Mouse (Mus musculus) lung, embryonic 14.5 days (tissue): ENCODE measurements around the gene Alg1. TPM values are rescaled to one million over a fixed set of nuclear protein-coding genes. Genes with fewer than 3 reads are reported as not detected.
A peak's percentile ranks its signal among the peaks of the same experiment; 100 is the strongest.

Experiments used
- ATAC-seq: fragments of 200-750 bp; cut with Nextera tagmentation; 2 replicates; pipeline ENCODE4 v1.8.0; 2017; ENCODE audit warnings: mild to moderate bottlenecking, moderate TSS enrichment, moderate library complexity; ENCODE audit not compliant: insufficient read depth
- DNase-seq: peaks from one replicate; pipeline ENCODE4 v3.0.0-alpha.2; 2015
- H3K27ac ChIP-seq: fragments of 300-500 bp; sonication (generic); 2 replicates; pipeline ENCODE4 v1.5.1; 2014; ENCODE audit warnings: low read depth, mild to moderate bottlenecking, moderate library complexity
- H3K27me3 ChIP-seq: fragments of 300-500 bp; sonication (generic); 2 replicates; pipeline ENCODE4 v1.6.1; 2014; ENCODE audit warnings: low read length, control low read depth; ENCODE audit not compliant: insufficient read depth
- H3K36me3 ChIP-seq: fragments of 300-500 bp; sonication (generic); 2 replicates; pipeline ENCODE4 v1.6.1; 2014; ENCODE audit warnings: control low read depth; ENCODE audit not compliant: insufficient read depth
- H3K4me1 ChIP-seq: fragments of 300-500 bp; sonication (generic); 2 replicates; pipeline ENCODE4 v1.6.1; 2014; ENCODE audit warnings: antibody characterized with exemption, control low read depth; ENCODE audit not compliant: insufficient read depth
- H3K4me2 ChIP-seq: fragments of 300-500 bp; sonication (generic); 2 replicates; pipeline ENCODE4 v1.6.1; 2014; ENCODE audit warnings: mild to moderate bottlenecking
- H3K4me3 ChIP-seq: fragments of 300-500 bp; sonication (generic); 2 replicates; pipeline ENCODE4 v1.5.1; 2014; ENCODE audit warnings: low read depth, low read length
- H3K9ac ChIP-seq: fragments of 300-500 bp; sonication (generic); 2 replicates; pipeline ENCODE4 v1.6.1; 2014
- H3K9me3 ChIP-seq: fragments of 300-500 bp; sonication (generic); 2 replicates; pipeline ENCODE4 v1.6.1; 2016; ENCODE audit warnings: low read depth, low read length, control low read depth
- CTCF ChIP-seq: IDR thresholded peaks from 2 replicates; pipeline ENCODE4 v1.5.1; 2016; ENCODE audit warnings: antibody characterized with exemption, low read depth
- WGBS: fragments of 180-500 bp; shearing (Covaris S2); extraction: QIAGEN DNeasy Blood & Tissue Kit; methylation state at CpG from one replicate; pipeline ENCODE4 v1.1.7; 2014; 5-methylcytosine and 5-hydroxymethylcytosine counted together
- polyA plus RNA-seq: library from polyadenylated mRNA; unstranded; fragments of >200 nt; fragmentation: Nextera tagmentation; extraction: Ambion mirVana; gene quantifications from 2 replicates; pipeline ENCODE4 v1.2.1, GENCODE M21; 2014

Alg1 gene
- polyA plus RNA-seq, 1 experiment from 2014 or later: 32.0 TPM

DNA sequence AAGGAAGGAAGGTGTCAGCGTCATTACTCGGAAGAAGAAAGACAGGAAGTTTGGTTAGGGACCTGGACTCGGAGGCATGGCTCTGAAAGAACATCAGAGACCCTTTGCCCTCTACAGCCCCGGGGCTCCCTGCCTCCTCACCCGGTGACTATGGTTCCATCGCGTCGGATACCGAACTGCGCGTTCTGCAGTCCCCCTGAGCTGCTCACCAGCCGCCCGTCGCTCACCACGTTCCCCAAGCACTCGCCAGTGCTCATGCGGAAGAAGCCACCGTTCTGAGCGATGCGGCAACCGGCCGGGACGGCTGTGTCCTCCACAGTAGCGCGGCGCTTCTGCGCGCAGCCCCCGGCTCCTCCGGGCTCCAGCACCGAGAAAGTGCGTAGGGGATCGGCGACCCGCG lies 30.2 kb upstream of the Alg1 start:
- Histone ChIP-seq H3K9me3 (no peaks in the 10 kb centered on the region), H3K27ac (no peak overlapping the region), H3K36me3 (peaks cover 4% of the 10 kb centered on the region; the same call in 1 of the 2 replicates), H3K4me3 (peak overlapping the region; percentile 86), H3K4me2 (peak overlapping the region; percentile 98), H3K27me3 (no peaks in the 10 kb centered on the region), H3K9ac (peak overlapping the region; percentile 62), H3K4me1 (0 out of 2 replicates have a peak, but pooled peaks cover 3% of the 10 kb centered on the region)
- DNase-seq (peak; percentile 7), ATAC-seq (peak; percentile 53)
- no peak for TF ChIP-seq CTCF
- 1% methylated on average over 36 of the region's 36 CpGs for WGBS

DNA sequence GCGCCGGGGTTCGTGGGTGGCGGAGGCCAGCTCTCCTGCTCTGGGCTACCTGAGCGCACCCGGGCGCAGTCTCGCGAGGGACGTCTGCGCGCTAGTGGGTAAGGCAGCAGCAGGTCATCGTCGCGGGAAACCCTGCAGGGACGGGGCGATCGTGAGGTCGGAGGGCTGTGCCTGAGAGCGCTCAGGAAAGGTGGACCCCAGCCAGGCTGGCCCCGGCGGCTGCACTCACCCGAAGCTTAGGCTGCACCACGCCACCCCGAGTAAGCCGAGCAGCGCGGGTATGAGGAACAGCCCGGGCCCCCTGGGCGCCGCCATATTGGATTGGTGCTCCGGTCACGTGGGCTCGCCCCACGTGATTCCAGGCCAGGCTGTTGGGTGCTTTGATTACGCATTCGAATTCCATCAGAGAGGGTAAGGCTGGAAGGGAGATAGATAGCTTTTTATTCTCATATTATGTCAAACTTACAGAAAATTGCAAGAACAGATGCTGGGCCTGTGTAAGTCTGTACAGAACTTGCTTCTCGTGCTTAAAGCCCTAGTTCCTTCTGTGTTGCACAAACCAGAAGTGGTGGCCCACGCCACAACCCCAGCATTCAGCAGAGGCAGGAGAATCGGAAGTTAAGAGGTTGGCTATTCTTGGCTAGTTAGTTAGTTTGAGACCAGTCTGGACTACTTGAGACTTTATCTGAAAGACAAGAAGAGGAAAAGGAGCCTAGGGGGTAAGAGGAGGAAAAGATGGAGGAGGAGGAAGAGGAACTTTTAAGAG lies 29.6 kb upstream of the Alg1 start, which contains the start of gene Nagpa:
Gene Nagpa (minus strand): TSS at position 345 of the 766 bp plus-strand sequence.
- H3K9ac ChIP-seq: peak within 1 kb of the TSS; percentile 62
- 4% methylated on average over 40 of the region's 40 CpGs for WGBS
- peak; percentile 90 for ATAC-seq

DNA sequence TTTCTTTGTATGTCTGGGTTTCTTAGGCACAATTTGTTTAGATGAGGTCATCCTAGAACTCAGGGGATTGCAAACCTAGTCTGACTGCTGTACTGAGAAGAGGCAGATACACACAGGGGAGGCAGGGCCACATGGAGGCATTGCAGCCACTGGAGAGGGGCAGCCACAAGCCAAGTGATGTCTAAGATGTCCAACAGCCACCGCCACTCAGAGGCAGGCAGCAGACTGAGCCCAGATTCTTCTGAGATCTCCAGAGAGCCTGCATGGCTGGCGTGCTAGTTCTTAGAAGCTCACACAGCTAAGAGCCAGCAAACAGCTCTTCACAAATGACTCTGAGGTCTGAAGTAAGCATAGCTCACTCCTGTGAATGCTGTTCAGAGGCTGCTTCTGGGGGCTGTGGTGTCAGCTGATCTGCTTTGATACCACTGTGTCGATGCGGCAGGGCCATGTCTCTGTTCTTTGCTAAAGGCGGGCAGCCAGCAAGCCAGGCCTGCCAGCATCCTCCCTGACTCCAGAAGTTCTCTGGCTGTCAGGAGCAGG lies 27.9 kb upstream of the Alg1 start:
- Histone ChIP-seq H3K9ac (no peak overlapping the region), H3K4me3 (no peak overlapping the region), H3K27me3 (no peaks in the 10 kb centered on the region), H3K4me1 (0 out of 2 replicates have a peak, but pooled peaks cover 3% of the 10 kb centered on the region), H3K27ac (no peak overlapping the region), H3K9me3 (no peaks in the 10 kb centered on the region), H3K4me2 (no peak overlapping the region), H3K36me3 (no peaks in the 10 kb centered on the region)
- DNase-seq (no peak), ATAC-seq (no peak)
- 79% methylated on average over 5 of the region's 5 CpGs for WGBS
- no peak for TF ChIP-seq CTCF

More for the DNA sequence above, 29.6 kb upstream of the Alg1 start, which contains the start of gene Nagpa:
- H3K4me3 ChIP-seq: peak within 1 kb of the TSS; percentile 86
- 0 out of 2 replicates have a peak, but pooled peaks cover 3% of the 10 kb centered on the region for H3K4me1 ChIP-seq
- H3K36me3 ChIP-seq: peaks cover 4% of the 10 kb centered on the region; the same call in 1 of the 2 replicates
- DNase-seq: peak; percentile 95
- peak within 1 kb of the TSS; percentile 98 for H3K4me2 ChIP-seq
- no peak within 1 kb of the TSS; the same call in 1 of the 2 replicates for H3K27ac ChIP-seq
- no peaks in the 10 kb centered on the region for H3K9me3 ChIP-seq
- no peak for TF ChIP-seq CTCF
- H3K27me3 ChIP-seq: no peaks in the 10 kb centered on the region

DNA sequence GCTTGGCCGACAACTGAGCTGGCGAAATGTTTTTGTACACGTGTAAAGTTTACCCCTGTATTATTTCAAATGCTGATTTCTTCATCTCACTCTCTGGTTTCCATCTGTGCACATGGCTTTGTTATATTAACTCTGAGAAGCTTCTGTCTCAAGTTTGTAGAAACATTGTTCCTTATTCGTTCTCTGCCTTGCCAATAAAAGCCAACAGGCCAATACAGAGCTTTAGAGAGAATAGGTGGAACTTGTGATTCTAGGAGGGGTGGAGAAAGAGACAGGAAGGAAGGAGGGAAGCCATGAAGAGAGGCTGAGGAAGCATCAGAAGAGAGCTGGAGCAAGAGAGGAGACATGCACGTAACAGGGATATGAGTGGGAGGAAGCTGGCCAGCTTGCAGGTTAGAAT lies 27.4 kb upstream of the Alg1 start:
- DNase-seq (no peak), ATAC-seq (no peak)
- 71% methylated on average over 5 of the region's 5 CpGs for WGBS

DNA sequence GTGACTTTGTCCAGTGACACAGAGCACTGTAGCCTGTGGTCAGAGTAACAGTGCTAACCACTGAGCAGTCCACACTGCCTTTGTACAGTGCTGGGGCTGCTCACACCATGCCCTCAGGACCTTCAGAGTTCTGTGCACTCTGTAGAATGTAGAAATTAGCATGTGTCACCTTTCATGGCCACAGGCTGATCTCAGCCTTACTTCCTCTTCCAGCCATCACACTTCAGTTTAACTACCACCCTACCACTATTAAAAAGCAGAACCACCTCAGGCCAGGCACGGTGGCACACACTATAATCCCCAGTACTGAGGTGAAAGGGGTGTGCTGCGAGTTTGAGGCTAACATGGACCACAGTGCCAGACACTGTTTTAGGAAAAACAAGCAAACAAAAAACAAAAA lies 23.1 kb upstream of the Alg1 start:
- no peaks in the 10 kb centered on the region for H3K9me3 ChIP-seq
- no peaks in the 10 kb centered on the region for H3K36me3 ChIP-seq
- H3K4me2 ChIP-seq: no peak overlapping the region
- no peaks in the 10 kb centered on the region for H3K4me1 ChIP-seq
- H3K27me3 ChIP-seq: no peaks in the 10 kb centered on the region
- ATAC-seq (no peak), DNase-seq (no peak)
- 63% methylated on average over 2 of the region's 2 CpGs for WGBS
- no peak overlapping the region for H3K9ac ChIP-seq
- H3K4me3 ChIP-seq: no peak overlapping the region
- H3K27ac ChIP-seq: no peak overlapping the region
- no peak for TF ChIP-seq CTCF

More for the DNA sequence above, 27.4 kb upstream of the Alg1 start:
- Histone ChIP-seq H3K27ac (no peak overlapping the region), H3K4me1 (0 out of 2 replicates have a peak, but pooled peaks cover 3% of the 10 kb centered on the region), H3K9ac (no peak overlapping the region), H3K9me3 (no peaks in the 10 kb centered on the region), H3K27me3 (no peaks in the 10 kb centered on the region), H3K4me3 (no peak overlapping the region), H3K4me2 (no peak overlapping the region), H3K36me3 (no peaks in the 10 kb centered on the region)
- TF ChIP-seq CTCF: no peak

DNA sequence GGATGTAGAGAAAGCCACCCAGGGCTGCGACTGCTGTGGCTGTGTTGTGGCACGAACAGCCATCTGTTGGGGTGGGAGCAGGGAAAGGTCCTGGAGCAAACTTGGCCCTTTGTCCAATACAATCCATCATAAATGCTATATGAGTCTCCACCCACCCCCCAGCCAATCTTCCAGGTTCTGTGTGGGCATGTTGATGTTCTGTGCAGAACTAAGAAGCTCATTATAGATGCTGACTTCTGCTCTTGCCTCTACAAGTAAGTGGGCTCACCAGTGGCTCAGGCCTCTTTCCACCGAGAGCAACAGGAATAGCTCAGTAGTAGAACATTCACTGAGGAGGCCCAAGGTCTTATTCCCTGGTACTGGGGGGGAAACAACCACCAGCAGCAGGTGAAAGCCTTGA lies 21.3 kb upstream of the Alg1 start:
- H3K27me3 ChIP-seq: no peaks in the 10 kb centered on the region
- ATAC-seq (no peak), DNase-seq (no peak)
- no peaks in the 10 kb centered on the region for H3K4me1 ChIP-seq
- H3K4me3 ChIP-seq: no peak overlapping the region
- H3K27ac ChIP-seq: no peak overlapping the region
- H3K36me3 ChIP-seq: no peaks in the 10 kb centered on the region
- no peaks in the 10 kb centered on the region for H3K9me3 ChIP-seq
- 80% methylated on average over 3 of the region's 3 CpGs for WGBS
- no peak for TF ChIP-seq CTCF
- no peak overlapping the region for H3K9ac ChIP-seq
- H3K4me2 ChIP-seq: no peak overlapping the region

DNA sequence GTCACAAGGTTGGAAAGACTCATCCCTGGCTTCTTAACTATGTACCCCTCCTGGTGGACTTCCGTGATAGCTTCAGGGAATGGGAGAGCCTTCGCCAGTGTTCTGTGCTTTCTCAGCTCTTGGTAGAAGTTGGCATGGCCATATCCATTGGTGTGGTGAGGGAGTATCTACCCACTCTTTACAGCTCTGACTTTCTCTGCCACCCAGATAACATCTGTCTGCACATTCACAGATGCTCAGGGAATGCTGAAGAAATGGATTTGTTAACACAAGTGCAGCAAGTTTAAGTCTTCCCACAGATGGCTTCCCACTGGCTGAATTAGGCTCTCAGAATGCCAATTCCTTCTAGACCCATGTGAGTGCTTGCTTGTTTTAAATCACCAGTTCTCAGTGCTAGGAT lies 19.3 kb upstream of the Alg1 start:
- H3K27me3 ChIP-seq: no peaks in the 10 kb centered on the region
- 90% methylated on average over 2 of the region's 2 CpGs for WGBS
- H3K36me3 ChIP-seq: no peaks in the 10 kb centered on the region
- ATAC-seq: no peak
- no peak for TF ChIP-seq CTCF
- no peak overlapping the region for H3K27ac ChIP-seq
- DNase-seq: no peak
- H3K4me3 ChIP-seq: no peak overlapping the region
- H3K4me2 ChIP-seq: no peak overlapping the region
- H3K9me3 ChIP-seq: no peaks in the 10 kb centered on the region
- no peaks in the 10 kb centered on the region for H3K4me1 ChIP-seq
- no peak overlapping the region for H3K9ac ChIP-seq
